Mouse (Mus musculus): Measurements from ENCODE around the gene Tnik. TPM values are rescaled to one million over a fixed set of nuclear protein-coding genes. Genes with fewer than 3 reads are reported as not detected.
A peak's percentile ranks its signal among the peaks of the same experiment; 100 is the strongest.

Tnik gene
- total RNA-seq, 2 experiments from 2014 or later: 38.8 to 42.7 TPM

DNA sequence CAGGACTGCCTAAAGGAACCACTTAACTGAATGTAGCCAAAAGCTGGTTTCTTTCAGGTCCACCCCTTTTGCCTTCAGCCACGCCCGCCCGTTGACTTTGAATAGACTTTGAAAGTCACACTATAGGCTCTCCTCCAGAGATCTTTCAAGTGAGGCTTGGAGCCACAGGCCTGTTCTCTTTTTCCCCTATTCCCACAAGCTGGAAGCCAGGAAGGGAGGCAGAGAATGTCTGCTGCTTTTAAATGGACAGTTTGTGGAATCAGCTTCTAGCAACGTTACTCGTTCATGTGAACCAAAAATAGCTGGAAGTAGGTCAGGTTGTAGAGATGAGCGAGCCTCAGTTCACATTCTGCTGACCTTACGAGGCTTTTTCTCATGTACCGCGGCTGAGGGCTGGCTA, 138.3 kb downstream of the Tnik start:
- Histone ChIP-seq H3K27ac (peak overlapping the region; percentile 90), H3K4me3 (peak overlapping the region; percentile 44)
- DNase-seq: peak; percentile 49
- TF ChIP-seq CTCF (IDR thresholded peaks at IDR 0.05): no peak
- intact Hi-C loops (cut with DNase I): loop anchor here (5.0 kb wide), 1 partner anchor 86 kb away; no protein-coding TSS in a partner anchor

DNA sequence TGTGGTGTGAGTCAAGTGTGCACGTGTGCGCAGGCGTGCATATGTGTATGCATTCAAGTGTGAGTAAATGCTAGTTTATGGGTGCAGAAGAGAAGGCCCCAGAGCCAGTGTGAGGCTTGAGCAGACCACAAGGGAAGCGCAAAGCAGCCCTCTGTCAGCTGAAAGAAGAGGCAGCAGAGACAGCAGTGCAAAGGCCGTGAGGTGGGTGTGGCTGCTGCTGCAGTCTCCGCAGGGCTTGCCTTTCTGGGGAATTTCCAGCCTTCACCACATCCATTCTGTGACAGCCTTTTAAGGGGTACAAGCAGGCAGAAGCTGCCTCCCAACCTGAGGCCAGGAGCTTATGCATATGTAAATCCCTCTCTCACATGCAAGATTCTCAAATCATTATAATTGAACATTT, 139.2 kb downstream of the Tnik start:
- no peak overlapping the region for H3K4me3 ChIP-seq
- H3K27ac ChIP-seq: peak overlapping the region; percentile 90; the same call in 1 of the 2 replicates
- no peak for TF ChIP-seq CTCF (IDR thresholded peaks at IDR 0.05)
- DNase-seq: peak; percentile 33
- intact Hi-C loops (cut with DNase I): loop anchor here (5.0 kb wide), 1 partner anchor 85 kb away; no protein-coding TSS in a partner anchor

DNA sequence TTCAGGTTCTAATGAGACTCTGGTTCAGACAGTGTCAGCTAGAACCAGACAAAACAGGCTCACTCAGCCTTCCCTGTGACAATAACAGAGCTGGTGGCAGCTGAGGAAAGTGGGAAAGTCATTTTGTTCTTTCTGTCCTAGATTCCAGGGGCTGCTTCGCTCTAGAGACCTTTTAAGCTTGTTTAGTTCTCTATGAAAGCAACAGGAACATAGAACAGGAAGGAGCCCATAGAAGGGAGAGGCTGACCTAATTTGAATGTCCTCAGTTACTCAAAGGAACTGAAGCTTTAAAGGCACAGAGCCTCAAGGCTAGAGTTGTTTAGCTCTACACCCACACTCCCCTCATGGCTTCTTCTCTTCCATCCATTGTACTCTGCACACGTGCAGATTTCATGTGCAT, 142.4 kb downstream of the Tnik start:
- TF ChIP-seq CTCF (IDR thresholded peaks at IDR 0.05): no peak
- intact Hi-C loops (cut with DNase I): loop anchor here (5.0 kb wide), 2 partner anchors 33 to 238 kb away; no protein-coding TSS in a partner anchor
- H3K4me3 ChIP-seq: no peak overlapping the region
- peak overlapping the region; percentile 68 for H3K27ac ChIP-seq
- DNase-seq: no peak

GRCm38 (mm10) chr3:28408859-28409459, 145.9 kb downstream of the Tnik start:
- peak; percentile 46 for TF ChIP-seq CTCF (IDR thresholded peaks at IDR 0.05)
- DNase-seq: peak; percentile 82
- peak overlapping the region; percentile 45 for H3K4me3 ChIP-seq
- intact Hi-C loops (cut with DNase I): loop anchor here (5.0 kb wide), 2 partner anchors 37 to 242 kb away; no protein-coding TSS in a partner anchor
- H3K27ac ChIP-seq: peak overlapping the region; percentile 81

- DNase-seq: no peak
- intact Hi-C loops (cut with DNase I): no loop called here
- peak; percentile 40 for TF ChIP-seq CTCF (IDR thresholded peaks at IDR 0.05)
- Histone ChIP-seq H3K4me3 (no peak overlapping the region), H3K27ac (peak overlapping the region; percentile 81)
Observed at GRCm38 (mm10) chr3:28410269-28410668, 147.3 kb downstream of the Tnik start.

DNA sequence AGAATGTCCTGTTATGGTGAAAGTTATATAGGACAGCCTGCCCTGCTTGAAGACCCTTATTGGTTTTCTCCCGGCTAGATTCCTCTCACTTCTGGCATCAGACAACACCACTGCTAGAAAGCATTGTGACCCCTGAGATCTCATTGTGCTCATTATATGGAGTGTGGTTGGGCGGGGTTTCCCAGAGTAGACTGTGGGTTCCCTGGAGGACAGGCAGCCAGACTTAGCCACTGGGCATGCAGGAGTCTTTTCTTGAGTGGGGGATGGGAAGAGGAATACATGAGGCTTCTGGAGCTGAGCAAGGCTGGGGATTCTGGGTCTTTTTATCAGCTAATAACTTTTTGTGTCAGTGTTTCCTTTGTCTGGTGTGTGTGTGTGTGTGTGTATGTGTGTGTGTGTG, 153.0 kb downstream of the Tnik start:
- no peak for DNase-seq
- no peak for TF ChIP-seq CTCF (IDR thresholded peaks at IDR 0.05)
- Histone ChIP-seq H3K4me3 (no peak overlapping the region), H3K27ac (no peak overlapping the region)
- intact Hi-C loops (cut with DNase I): no loop called here

DNA sequence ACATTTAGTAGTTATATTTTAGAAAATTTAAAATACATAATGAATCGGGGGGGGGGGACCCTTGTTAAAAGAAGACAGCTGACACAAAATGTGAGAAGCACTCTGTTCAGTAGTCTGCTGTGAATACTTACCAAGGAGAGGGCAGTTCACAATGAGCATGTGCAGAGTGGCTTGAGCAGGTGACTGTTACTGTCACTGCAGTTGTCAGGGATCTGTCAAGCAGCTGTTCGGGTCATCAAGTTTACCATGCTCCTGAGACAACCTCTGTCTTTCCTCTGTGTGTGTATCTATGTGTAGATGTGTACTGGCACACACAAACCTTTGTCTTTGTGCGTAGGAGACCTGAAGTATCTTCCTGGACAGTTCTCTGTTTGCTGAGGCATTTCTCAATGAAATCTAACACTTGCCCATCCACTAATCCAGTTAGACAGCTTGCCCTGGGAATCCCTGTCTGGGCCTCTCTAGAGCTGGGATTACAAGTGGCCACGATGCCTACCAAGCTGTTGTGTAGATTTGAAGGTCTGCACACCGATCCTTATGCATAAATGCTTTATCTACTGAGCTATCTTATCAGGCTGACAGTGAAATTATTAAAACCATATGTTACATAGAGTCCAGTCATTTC, 154.2 kb downstream of the Tnik start:
- Histone ChIP-seq H3K4me3 (no peak overlapping the region), H3K27ac (peak overlapping the region; percentile 69)
- TF ChIP-seq CTCF (IDR thresholded peaks at IDR 0.05): no peak
- intact Hi-C loops (cut with DNase I): no loop called here
- DNase-seq: no peak

- peak overlapping the region; percentile 6; the same call in 1 of the 2 replicates for H3K27ac ChIP-seq
- no peak for TF ChIP-seq CTCF (IDR thresholded peaks at IDR 0.05)
- H3K4me3 ChIP-seq: no peak overlapping the region
- intact Hi-C loops (cut with DNase I): no loop called here
- DNase-seq: peak; percentile 55
Observed at GRCm38 (mm10) chr3:28420194-28420593, 157.2 kb downstream of the Tnik start.

GRCm38 (mm10) chr3:28420698-28421097, 157.7 kb downstream of the Tnik start:
- TF ChIP-seq CTCF (IDR thresholded peaks at IDR 0.05): no peak
- intact Hi-C loops (cut with DNase I): no loop called here
- H3K4me3 ChIP-seq: no peak overlapping the region
- no peak for DNase-seq
- H3K27ac ChIP-seq: peak overlapping the region; percentile 6; the same call in 1 of the 2 replicates

DNA sequence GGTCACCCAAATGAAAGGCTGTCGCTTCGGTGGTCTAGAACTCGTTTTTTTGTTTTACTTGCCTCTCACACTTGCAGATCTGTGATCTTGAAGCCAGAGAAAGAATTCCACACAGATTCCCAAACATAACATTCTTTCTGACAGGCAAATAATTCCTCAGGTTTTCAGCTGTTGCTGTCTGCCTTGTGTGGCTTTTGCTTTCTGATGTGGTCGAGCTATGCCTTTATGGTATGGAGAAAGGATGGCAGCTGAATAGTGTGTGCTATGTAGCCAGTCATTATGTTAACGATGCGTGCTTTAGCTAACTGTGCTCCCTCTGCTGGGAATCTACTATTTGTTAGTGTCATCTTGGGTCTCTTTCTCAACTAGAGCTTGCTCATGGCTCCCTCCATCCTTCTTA, 158.8 kb downstream of the Tnik start:
- TF ChIP-seq CTCF (IDR thresholded peaks at IDR 0.05): no peak
- Histone ChIP-seq H3K27ac (no peak overlapping the region), H3K4me3 (no peak overlapping the region)
- no peak for DNase-seq
- intact Hi-C loops (cut with DNase I): no loop called here

DNA sequence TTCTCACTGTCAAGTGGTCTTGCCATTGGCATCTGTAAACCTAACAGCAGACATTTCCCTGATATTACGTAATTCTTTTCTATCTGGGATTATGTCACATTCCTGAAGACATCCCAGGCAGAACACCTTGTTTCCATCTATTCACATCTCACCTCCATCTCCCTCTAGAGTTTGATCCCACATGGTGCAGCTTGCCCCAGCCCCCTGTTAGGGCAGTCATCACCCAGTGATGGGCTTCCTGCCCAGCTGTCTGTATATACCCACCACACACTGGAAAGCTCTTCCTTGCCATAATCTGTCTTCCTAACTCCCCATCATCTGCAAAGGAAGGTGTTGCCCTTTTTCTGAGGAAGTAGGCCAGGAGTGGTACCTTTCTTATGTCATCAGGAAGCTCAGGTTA, 159.2 kb downstream of the Tnik start:
- no peak overlapping the region for H3K4me3 ChIP-seq
- intact Hi-C loops (cut with DNase I): no loop called here
- H3K27ac ChIP-seq: no peak overlapping the region
- DNase-seq: no peak
- no peak for TF ChIP-seq CTCF (IDR thresholded peaks at IDR 0.05)

GRCm38 (mm10) chr3:28425911-28426310, 162.9 kb downstream of the Tnik start:
- TF ChIP-seq CTCF (IDR thresholded peaks at IDR 0.05): no peak
- no peak overlapping the region for H3K4me3 ChIP-seq
- DNase-seq: no peak
- peak overlapping the region; percentile 58 for H3K27ac ChIP-seq
- intact Hi-C loops (cut with DNase I): loop anchor here (5.0 kb wide), 1 partner anchor 61 kb away; no protein-coding TSS in a partner anchor

DNA sequence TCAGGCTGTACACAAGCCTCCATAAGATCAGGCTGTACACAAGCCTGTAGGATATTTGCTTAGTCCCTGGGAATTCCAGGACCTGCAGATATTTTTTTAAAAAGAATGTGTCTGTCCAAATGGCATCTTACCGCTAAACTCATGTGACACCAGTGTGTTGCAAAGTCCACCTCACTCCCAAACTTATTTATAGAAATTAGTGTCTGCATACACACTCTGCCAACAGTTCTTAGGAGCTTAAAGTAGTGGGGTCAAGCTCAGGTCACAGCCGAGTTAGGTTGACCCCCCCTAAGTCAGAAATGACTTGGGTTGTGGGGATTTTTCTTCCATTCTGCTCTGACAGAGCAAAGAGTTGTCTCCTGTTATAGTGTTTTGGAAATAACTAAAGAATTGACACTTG, 168.4 kb downstream of the Tnik start:
- Histone ChIP-seq H3K27ac (peak overlapping the region; percentile 87), H3K4me3 (no peak overlapping the region)
- intact Hi-C loops (cut with DNase I): no loop called here
- no peak for DNase-seq
- TF ChIP-seq CTCF (IDR thresholded peaks at IDR 0.05): no peak
